Mouse (Mus musculus): ENCODE measurements around the gene Ankfn1. TPM values are rescaled to one million over a fixed set of nuclear protein-coding genes. Genes with fewer than 3 reads are reported as not detected.

The Ankfn1 gene
- polyA plus RNA-seq, 1 experiment: 2.4 TPM

DNA sequence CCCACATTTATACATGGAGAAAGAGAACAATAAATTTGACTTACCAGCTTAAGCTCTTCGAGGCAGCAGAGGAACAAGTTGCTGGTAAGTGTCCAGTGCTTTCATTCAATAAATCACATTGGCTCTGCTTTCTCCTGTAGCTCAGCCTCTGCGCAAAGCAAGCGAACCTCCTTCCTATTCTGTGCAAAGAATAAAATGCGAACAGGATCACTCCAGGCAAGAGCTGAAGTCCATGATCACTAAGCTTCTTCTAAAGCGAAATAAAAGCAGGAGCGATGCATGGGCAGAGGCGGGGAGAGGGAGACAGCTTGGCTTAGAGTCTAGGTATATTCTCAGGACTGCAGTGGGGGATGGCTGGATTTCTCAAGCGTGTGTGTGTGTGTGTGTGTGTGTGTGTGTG is 239.1 kb downstream of the Ankfn1 start:
- Histone ChIP-seq H3K4me3 (replicated peaks; ENCODE audit: insufficient read depth, low read depth, low read length) (no peak overlapping the region), H3K4me1 (ENCODE audit: control insufficient read depth, insufficient read depth, low read length) (no peaks in the 10 kb centered on the region), H3K27ac (ENCODE audit: insufficient read depth, low read length) (no peak overlapping the region), H3K27me3 (ENCODE audit: control insufficient read depth, insufficient read depth, low read length) (no peaks in the 10 kb centered on the region; the same call in 1 of the 2 replicates)
- no peak for TF ChIP-seq POLR2A (IDR thresholded peaks at IDR 0.05; ENCODE audit: borderline replicate concordance, insufficient read depth, low read length)
- no peak for TF ChIP-seq CTCF (IDR thresholded peaks at IDR 0.05; ENCODE audit: borderline replicate concordance, insufficient read depth, low read depth, low read length)
- WGBS: 70% methylated on average over 8 of the region's 8 CpGs
- no peak for DNase-seq

GRCm38 (mm10) chr11:89527800-89528430 is 249.5 kb downstream of the Ankfn1 start:
- DNase-seq: peak in 1 of 2 experiments; percentile 43
- WGBS: 14% methylated on average over 4 of the region's 4 CpGs
- Histone ChIP-seq H3K4me1 (ENCODE audit: control insufficient read depth, insufficient read depth, low read length) (no peaks in the 10 kb centered on the region), H3K27ac (ENCODE audit: insufficient read depth, low read length) (no peak overlapping the region; the same call in 1 of the 2 replicates), H3K27me3 (ENCODE audit: control insufficient read depth, insufficient read depth, low read length) (no peaks in the 10 kb centered on the region), H3K4me3 (replicated peaks; ENCODE audit: insufficient read depth, low read depth, low read length) (no peak overlapping the region)
- TF ChIP-seq POLR2A (IDR thresholded peaks at IDR 0.05; ENCODE audit: borderline replicate concordance, insufficient read depth, low read length) (no peak), CTCF (IDR thresholded peaks at IDR 0.05; ENCODE audit: borderline replicate concordance, insufficient read depth, low read depth, low read length) (no peak)

DNA sequence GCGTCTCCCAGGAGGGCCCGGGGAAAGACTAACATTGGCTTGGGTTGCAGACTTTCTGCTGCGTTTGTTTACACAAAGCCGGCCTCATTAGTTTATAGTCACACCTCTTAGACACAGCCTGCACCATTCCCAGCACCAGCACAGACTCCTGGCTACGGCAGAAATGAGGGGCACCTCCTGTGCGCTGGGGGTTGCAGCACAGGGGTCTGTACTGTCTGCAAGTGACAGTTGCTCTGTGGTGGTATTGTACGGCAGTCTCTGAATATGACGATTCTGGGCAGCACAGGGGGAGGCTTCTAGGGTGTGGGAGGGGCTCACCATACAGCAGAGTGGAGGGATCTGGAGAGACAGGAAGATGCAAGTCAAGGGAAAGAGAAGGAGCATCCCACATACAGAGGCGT is 262.0 kb downstream of the Ankfn1 start:
- Histone ChIP-seq H3K27me3 (ENCODE audit: control insufficient read depth, insufficient read depth, low read length) (no peaks in the 10 kb centered on the region), H3K27ac (ENCODE audit: insufficient read depth, low read length) (no peak overlapping the region), H3K4me3 (replicated peaks; ENCODE audit: insufficient read depth, low read depth, low read length) (no peak overlapping the region), H3K4me1 (ENCODE audit: control insufficient read depth, insufficient read depth, low read length) (no peaks in the 10 kb centered on the region)
- TF ChIP-seq POLR2A (IDR thresholded peaks at IDR 0.05; ENCODE audit: borderline replicate concordance, insufficient read depth, low read length) (no peak), CTCF (IDR thresholded peaks at IDR 0.05; ENCODE audit: borderline replicate concordance, insufficient read depth, low read depth, low read length) (no peak)
- WGBS: 26% methylated on average over 9 of the region's 9 CpGs
- no peak for DNase-seq

DNA sequence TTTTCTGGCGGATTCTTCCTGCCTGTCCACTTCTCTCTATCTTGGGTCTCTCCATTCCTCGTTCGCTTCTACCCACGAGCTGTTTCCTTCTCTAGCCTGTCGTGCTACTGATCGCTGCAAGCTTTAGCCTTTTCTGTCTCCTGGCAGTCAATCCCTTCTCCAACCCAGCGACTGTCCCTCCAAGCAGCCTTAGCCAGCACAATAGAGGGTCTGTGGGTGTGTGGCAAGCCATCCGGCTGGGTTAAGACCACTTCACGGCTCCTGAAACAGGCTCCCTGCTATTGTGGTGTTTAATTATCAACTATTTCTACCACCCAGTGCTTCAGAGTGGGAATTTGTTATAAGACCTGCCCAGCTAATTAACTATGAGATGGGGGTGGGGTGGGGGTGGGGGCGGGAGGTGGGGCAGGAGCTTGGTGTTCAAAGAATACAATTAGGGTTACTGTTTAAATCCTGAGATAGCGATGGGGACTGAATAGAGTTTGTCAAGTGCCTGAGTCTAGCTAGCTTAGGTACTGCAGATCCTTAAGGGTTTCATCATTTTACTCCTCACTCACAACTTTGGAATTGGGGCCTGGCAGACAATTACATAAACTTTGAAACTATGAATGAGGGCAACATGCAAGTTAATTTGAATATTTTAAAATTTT is 268.7 kb downstream of the Ankfn1 start:
- no peak for TF ChIP-seq POLR2A (IDR thresholded peaks at IDR 0.05; ENCODE audit: borderline replicate concordance, insufficient read depth, low read length)
- TF ChIP-seq CTCF (IDR thresholded peaks at IDR 0.05; ENCODE audit: borderline replicate concordance, insufficient read depth, low read depth, low read length): no peak
- H3K4me3 ChIP-seq (replicated peaks; ENCODE audit: insufficient read depth, low read depth, low read length): no peak overlapping the region
- H3K27ac ChIP-seq (ENCODE audit: insufficient read depth, low read length): no peak overlapping the region
- no peaks in the 10 kb centered on the region for H3K27me3 ChIP-seq (ENCODE audit: control insufficient read depth, insufficient read depth, low read length)
- 29% methylated on average over 11 of the region's 11 CpGs for WGBS
- no peak for DNase-seq
- H3K4me1 ChIP-seq (ENCODE audit: control insufficient read depth, insufficient read depth, low read length): no peaks in the 10 kb centered on the region

- Histone ChIP-seq H3K4me1 (ENCODE audit: control insufficient read depth, insufficient read depth, low read length) (no peaks in the 10 kb centered on the region), H3K27me3 (ENCODE audit: control insufficient read depth, insufficient read depth, low read length) (no peaks in the 10 kb centered on the region), H3K27ac (ENCODE audit: insufficient read depth, low read length) (no peak overlapping the region), H3K4me3 (replicated peaks; ENCODE audit: insufficient read depth, low read depth, low read length) (no peak overlapping the region)
- 58% methylated on average over 11 of the region's 11 CpGs for WGBS
- DNase-seq: no peak
- TF ChIP-seq CTCF (IDR thresholded peaks at IDR 0.05; ENCODE audit: borderline replicate concordance, insufficient read depth, low read depth, low read length) (no peak), POLR2A (IDR thresholded peaks at IDR 0.05; ENCODE audit: borderline replicate concordance, insufficient read depth, low read length) (no peak)
Observed at GRCm38 (mm10) chr11:89506595-89507245, 270.7 kb downstream of the Ankfn1 start.

DNA sequence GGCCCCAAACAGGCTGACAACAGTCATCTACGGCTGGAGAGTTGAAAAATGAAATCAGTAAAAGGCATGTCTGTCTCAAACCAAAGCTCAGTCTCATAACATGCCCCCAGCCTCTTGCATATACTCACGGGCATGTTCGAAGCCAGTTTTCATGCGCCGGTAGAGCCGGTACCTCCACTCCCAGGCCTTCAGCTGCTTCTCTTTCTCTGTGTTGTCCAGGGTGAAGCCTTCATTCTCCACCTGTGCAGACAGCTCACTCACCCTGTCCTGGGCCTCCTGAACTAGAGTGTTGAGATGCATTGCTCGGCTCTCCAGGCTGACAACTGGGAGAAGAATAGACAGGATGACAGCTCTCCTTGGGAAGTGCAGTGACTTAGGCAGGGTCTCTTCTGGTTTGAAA is 272.4 kb downstream of the Ankfn1 start:
- 83% methylated on average over 7 of the region's 7 CpGs for WGBS
- no peak overlapping the region for H3K27ac ChIP-seq (ENCODE audit: insufficient read depth, low read length)
- TF ChIP-seq CTCF (IDR thresholded peaks at IDR 0.05; ENCODE audit: borderline replicate concordance, insufficient read depth, low read depth, low read length): no peak
- TF ChIP-seq POLR2A (IDR thresholded peaks at IDR 0.05; ENCODE audit: borderline replicate concordance, insufficient read depth, low read length): no peak
- H3K4me1 ChIP-seq (ENCODE audit: control insufficient read depth, insufficient read depth, low read length): no peaks in the 10 kb centered on the region
- no peak for DNase-seq
- H3K27me3 ChIP-seq (ENCODE audit: control insufficient read depth, insufficient read depth, low read length): no peaks in the 10 kb centered on the region
- no peak overlapping the region for H3K4me3 ChIP-seq (replicated peaks; ENCODE audit: insufficient read depth, low read depth, low read length)

DNA sequence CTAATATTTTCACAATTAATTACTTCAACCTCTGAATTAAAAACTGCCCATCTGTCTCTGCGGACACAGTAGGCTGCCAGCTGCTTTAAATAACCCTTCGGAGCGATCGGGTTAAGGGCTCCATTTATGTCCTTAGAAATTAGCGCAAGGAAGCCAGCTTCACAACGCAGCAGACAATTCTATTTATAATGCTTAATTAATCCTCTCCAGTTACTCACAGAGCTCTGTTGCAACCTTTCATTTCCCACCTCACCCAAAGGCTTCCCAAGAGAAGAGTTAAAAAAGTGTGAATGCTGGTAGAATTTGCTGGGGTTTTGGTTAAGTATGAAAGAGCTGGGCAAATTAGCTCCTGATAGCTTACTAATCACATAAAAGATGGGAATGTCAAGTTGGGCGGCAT is 275.7 kb downstream of the Ankfn1 start:
- TF ChIP-seq CTCF (IDR thresholded peaks at IDR 0.05; ENCODE audit: borderline replicate concordance, insufficient read depth, low read depth, low read length): no peak

DNA sequence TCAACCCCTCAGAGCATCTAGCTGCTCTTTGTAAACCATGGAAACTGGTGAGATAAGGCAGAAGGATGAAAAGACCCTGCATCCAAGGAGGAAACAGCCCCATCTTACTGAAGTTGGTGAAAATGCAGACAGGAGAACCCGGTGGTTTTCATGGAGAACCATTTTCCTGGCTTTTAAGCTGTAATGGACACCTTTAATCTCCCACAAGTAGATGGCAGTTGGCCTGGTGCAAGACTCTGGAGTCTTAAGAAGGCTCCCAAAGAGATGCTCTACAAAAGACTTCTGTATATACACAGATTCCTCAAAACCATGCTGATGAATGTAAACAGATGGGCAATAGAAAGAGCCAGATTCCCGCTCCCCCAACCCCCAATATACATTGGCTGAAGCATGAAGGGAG is 276.5 kb downstream of the Ankfn1 start:
- TF ChIP-seq CTCF (IDR thresholded peaks at IDR 0.05; ENCODE audit: borderline replicate concordance, insufficient read depth, low read depth, low read length) (no peak), POLR2A (IDR thresholded peaks at IDR 0.05; ENCODE audit: borderline replicate concordance, insufficient read depth, low read length) (no peak)
- Histone ChIP-seq H3K4me1 (ENCODE audit: control insufficient read depth, insufficient read depth, low read length) (no peaks in the 10 kb centered on the region), H3K4me3 (replicated peaks; ENCODE audit: insufficient read depth, low read depth, low read length) (no peak overlapping the region), H3K27ac (ENCODE audit: insufficient read depth, low read length) (no peak overlapping the region), H3K27me3 (ENCODE audit: control insufficient read depth, insufficient read depth, low read length) (no peaks in the 10 kb centered on the region)
- no peak for DNase-seq
- 80% methylated on average over 2 of the region's 2 CpGs for WGBS

More for the DNA sequence above, 275.7 kb downstream of the Ankfn1 start:
- no peak overlapping the region for H3K4me3 ChIP-seq (replicated peaks; ENCODE audit: insufficient read depth, low read depth, low read length)
- no peaks in the 10 kb centered on the region for H3K27me3 ChIP-seq (ENCODE audit: control insufficient read depth, insufficient read depth, low read length)
- no peak overlapping the region for H3K27ac ChIP-seq (ENCODE audit: insufficient read depth, low read length)
- no peak for DNase-seq
- 14% methylated on average over 7 of the region's 7 CpGs for WGBS
- no peaks in the 10 kb centered on the region for H3K4me1 ChIP-seq (ENCODE audit: control insufficient read depth, insufficient read depth, low read length)

Data from cerebellum, adult 2 months (tissue).